Mouse (Mus musculus) brain, embryonic 18.5 days (tissue): ENCODE measurements around the gene Kcne4.
A peak's percentile ranks its signal among the peaks of the same experiment; 100 is the strongest.
"Not testable (repeated sequence)": the region's sequence is repeated elsewhere in the genome, so short reads cannot be mapped to it uniquely, and the experiment has no call there.

Experiments
- DNase-seq: peaks from one replicate; pipeline ENCODE4 v3.0.0-alpha.2; 2012; ENCODE audit warnings: low read depth, low spot score

The Kcne4 gene

DNA sequence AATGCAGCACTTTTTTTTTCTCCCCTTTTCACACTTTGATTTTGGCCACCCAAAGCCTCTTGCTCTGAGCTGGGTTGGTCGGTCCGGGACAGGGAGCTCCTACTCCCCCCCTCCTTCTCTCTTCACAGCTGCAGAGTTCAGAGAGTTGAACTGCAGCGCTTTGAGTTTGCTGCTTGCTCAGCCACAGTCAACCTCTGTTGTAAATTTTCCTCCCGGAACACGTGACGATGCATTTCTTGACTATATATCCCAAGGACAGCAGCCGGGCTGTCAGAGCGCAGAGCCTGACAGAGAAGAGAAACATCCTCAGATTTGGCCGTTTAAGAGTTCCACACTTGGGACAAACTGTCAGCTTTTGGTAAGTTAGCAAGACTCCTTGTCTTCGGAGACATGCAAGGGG, at the start of gene Kcne4:
Gene Kcne4, plus strand, starts transcription at position 120 of the 400 bp plus-strand sequence.
- no peak for DNase-seq

DNA sequence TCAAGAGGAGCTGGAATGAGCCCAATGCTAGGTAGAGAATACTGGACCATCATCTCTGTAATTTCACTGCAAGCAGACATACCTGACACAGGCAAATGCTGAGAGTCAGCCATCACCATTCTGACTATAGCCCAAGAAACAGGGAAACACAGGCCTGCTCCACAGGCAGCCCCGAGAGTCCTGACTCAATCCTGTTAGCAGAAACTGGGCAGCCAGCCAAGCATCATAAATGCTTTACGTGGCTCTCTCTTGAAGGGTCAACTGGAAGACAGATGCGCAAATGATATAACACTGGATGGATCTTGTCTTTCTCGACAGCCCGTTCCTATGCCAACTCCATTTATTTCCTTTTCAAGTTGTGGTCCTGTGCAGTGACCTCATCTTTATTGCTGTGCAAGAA, 34.7 kb upstream of the Kcne4 start:
- DNase-seq, result peak; percentile 10

DNA sequence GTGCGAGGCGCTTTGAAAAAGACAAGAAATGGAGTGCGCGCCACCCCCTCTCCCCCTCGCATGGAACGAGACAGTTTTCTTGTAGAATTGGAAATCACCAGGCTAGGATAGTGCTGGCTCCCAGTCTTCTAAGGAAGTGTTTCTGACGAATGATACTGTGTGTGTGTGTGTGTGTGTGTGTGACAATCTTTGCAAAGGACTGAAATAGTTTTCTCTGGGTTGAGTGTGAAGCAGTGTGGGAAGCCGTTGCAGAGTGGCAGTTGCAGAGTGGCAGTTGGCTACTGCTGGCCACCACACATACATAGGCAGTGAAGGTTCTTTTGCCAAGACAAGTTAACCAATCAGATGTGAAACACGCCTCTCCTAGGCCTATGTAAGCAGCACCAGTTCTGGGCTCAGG, 31.6 kb upstream of the Kcne4 start:
- not testable (repeated sequence) for DNase-seq

DNA sequence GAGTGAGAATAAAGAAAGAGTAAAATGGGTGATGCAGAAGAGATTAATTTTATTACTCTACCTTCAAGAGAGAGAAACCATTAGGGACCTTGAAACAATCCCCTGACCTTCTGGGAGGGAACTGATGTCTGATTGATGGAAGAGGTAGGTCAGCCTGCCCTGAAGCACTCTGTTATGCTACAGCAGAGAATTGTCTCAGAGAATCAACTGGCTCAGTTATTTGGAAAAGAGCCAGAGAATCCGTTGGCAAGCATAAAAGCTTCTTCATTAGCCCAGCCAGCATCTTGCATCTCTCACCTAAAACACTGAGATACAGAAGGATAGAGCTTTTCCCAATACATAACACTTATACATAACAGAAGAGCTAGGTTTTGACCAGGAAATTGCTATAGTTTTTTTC, 26.8 kb upstream of the Kcne4 start:
- DNase-seq, result no peak

DNA sequence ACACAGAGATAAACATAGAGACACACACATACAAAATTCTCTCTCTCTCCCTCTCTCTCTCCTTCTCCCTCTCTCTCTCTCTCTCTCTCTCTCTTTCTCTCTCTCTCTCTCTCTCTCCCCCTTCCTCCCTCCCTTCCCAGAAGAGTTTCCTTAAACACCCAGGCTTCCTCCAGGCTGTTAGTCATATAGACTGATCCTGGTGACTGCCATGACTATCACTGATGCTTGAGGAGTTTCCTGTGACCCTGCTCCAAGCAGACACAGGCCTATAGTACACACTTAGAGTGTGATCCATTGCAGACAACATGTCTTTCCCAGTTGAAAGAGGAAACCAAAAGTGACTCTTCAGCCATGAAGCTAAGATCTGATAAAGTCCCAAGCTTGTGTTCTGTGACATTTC, 9.1 kb upstream of the Kcne4 start:
- DNase-seq, result no peak

DNA sequence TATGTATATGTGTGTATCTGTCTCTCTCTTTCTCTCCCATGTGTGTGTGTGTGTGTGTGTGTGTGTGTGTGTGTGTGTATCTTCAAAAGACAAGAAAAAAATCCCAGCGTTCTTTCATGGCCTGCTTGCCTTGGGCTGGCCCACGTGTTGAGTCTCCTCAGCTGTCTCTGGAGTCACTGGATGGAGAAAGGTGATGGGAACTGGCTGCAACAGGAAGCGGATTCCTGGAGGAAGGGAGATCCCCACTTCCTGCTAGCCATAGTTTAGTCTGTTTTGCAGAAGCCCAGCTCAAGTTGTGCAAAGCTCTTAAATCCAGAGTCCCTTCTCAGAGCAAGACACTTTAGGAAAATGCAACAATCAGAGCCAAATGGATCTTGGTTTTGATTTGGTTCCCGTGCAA, 6.7 kb upstream of the Kcne4 start:
- DNase-seq, result no peak

DNA sequence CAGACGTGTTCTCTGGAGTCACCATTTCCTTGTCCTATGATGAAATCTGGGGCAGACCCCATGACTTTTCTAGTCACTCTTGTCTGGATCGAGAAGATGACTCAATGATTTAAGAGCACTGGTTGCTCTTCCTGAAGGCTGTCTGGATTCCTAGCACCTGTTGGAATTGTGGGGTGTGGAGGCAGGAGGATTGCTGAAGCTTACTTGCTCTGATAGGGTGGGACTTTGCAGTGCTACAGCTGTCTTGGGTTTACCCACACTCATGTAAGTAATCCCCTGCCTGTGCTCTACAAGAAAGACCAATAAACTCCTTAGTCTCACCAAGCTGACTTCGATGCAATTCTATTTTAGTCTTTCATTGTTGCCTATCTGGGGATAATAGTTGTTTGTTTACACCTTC, 5.7 kb upstream of the Kcne4 start:
- DNase-seq, result no peak

DNA sequence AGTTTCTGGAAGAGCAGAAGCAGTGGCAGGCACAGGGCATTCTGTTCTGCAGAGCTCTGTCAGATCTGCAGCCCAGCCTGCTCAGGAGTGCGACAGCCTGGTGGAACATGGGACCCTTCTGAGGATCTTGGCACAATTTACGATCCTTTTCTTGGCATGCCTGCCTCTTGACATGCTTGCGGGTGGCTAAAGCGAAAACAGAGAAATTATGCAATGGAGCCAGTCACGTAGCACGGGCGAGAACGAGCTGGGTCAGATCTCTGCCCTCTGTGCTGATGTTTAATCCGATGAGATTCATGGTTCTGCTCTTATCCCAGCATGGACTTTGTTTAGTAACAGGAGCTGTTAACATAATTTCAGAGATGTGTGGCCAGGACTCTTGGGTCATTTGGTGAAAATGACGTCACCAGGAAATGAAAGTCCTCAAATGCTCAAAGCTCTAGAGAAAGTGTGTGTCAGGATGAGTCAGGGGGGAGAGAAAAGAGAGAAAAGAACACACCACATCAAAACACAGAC, 4.5 kb upstream of the Kcne4 start:
- DNase-seq, result no peak

DNA sequence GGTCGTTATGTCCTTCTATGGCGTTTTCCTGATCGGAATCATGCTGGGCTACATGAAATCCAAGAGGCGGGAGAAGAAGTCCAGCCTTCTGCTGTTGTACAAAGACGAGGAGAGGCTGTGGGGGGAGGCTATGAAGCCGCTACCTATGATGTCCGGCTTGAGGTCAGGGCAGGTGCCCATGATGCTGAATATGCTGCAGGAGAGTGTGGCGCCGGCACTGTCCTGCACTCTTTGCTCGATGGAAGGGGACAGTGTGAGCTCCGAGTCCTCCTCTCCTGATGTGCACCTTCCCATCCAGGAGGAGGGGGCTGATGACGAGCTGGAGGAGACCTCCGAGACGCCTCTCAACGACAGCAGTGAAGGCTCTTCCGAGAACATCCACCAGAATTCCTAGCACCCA, 1.2 kb downstream of the Kcne4 start:
- no peak for DNase-seq

DNA sequence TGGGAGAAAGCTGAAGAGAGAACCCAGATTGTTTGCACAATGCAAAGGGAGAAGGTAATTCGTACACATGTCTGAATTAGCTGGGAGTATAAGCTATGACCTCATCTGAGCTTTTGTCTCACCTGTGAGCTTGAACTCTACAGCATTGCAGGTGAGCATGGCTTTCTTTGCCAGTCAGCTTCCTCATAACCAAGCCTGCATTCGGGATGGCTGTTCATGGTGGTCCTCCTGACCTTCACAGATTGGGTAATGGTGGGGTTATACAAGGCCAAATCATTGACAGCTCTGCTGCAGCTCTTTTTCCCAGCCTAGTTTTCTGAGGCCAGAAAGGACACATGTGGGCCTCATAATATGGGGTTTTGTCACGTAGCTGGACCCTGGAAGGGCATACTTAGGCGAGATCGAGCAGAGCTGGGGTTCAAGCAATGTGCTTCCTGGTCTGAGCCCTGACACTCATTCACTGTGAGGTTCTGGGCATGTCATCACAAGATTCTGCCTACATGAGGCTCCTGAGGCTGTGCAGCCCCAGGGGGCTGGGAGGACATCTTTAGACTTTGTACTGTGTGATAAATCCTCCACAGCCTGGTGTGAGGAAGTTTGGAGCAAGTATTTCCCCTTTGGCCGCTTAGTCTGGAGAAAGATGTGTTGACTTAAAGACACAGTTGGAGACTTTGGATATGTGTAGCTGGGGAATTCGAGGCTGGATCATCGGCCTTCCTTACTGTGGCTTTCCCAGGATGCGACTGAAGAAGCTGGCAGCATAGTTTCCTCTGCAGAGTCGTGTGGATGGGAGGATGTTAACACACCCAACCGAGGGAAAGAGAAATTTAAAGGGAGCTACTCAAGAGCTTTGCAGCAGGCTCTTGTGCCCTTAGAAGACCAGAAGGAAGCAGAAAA, 2.3 kb downstream of the Kcne4 start:
- no peak for DNase-seq

DNA sequence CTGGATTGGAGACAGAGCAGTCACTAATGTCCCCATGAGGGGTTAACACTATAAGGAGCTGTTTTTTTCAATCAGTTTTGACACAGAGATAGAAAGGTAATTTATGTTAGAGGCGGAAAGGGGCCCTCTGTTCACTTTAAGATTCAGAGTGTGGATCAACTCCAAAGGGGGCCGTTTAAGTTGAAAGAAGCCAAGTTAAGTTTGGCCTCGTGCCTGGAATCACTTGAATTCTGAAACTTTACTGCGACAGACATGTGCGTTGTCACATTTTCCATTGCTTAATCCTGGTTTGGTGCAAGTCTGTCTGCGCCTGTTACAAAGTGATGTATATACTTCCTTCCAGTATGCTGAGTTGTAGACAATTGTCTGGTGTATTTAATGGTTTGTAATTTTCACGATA, 3.0 kb downstream of the Kcne4 start:
- peak; percentile 70 for DNase-seq

DNA sequence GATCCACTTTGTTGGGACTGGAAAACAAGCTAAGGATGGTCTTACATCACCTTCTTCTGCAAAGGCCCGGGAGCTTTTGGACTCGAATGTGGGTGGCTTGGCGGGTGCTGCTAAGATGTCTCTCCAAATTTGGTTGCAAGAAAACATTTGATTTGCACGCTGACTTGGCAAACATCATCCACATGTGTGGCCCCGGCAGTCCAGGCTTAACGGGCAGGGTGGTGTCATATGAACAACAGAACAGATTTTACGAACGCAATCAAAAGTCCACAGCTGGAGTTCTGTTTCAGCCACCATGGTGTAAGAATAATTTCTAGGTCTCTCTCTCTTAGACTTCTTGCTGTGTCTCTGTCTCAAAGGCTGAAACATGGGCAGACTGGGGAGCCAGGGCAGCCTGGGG, 3.6 kb downstream of the Kcne4 start:
- no peak for DNase-seq

DNA sequence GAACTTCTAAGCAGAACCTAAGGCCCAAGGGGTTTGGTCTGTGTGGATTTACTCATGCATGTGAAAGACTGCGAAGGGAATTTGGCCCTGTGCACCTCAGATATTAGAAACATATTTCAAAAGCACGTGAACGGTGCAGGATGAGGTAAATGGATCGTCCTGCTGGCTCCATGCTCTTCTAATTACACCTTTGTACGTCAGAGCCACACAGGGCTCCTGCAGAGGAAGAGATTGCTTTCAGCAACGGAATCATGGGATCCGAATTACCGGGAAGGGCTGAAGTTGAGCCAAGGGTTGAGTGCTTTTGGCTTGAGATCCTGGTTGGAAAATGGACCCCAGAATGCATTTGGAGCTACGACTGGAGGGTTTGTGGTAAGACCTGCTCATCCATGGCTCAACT, 4.6 kb downstream of the Kcne4 start:
- no peak for DNase-seq

DNA sequence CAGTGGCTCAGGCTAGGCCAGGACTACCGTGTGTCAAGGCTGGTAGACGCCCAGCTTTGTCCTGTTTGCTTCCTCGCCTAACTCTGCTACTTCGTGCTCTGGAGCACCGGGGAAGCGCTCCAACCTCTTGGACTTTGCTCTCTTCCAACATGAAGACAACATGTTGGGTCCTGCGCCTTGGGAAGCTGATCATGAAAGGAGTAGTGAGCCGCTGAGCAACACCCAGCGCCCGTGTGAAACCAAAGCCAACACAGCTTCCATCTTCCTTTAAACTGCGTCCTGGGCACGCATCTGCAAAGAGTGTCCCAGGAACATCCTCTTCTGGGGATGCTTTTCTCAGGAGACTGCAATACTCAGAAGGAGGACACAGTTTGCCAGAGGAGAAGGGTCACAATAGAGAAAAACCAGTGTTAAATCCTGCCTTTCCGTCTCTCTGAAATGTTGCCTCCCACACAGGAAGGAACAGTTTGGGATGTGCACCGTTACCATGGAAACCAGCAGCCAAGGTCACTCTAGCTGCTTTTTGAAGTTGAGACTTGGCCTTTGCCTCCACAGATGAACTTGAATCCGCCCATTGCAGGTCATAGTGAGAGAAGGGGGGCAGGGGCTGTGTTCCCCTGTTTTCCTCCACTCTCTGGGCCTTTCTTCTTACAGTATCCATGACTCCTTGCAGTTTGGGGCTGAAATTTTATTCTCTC, 5.3 kb downstream of the Kcne4 start:
- DNase-seq, result no peak

DNA sequence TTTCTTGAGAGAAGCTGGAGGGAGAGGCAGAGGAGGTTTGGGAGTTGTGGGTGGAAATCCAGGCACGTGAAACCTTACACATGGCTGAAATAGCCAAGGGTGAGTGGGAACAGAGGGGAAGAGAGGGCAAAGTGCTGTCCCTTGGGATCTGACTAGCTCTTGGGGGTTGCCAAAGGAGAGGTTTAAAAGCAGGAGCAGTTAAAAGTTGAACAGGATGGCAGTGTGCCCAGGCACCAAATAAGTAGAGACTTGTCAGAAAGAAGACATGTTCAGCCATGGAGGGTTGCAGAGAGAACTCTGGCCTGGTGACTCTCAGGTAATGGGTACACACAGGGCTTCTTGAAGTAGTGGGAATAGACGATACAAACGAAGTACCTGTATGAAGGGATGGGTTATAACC, 8.7 kb downstream of the Kcne4 start:
- no peak for DNase-seq

DNA sequence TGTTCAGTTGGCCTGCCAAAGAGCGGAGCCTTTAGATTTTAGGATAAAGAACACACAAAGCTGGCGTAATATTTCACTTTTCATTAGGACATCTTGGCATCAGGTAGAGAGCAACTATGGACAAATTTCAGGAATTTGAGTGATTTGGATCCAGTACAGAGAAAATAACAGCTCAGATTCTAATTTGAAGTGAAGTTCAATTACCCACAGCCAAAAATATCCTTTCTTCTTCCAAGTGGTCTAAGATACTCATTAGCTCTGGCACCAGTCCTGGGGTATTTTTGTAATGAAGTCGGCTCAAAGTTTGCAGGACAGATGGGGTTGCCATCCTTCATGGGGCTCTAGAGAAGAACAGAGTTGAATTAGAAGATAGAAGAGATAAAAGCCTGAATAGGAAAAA, 21.9 kb downstream of the Kcne4 start:
- peak; percentile 42 for DNase-seq

DNA sequence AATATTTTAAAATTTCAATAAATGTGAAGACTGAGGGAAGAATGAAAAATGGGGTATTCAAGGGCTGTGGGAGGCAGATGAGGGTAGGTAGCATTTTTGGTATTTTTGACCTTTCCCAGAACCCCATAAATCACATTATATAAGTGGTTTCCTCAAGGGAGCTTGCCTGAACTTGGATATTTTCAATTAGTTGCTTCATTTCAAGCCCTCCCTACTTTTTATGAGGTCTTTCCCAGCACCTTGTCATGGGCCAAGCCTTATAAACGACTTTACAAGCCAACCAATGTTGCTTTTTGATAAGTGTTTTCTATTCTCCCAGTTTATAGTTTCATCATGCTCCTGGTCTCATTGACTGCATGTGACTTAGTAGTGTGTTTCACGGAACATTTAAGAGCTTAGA, 24.2 kb downstream of the Kcne4 start:
- no peak for DNase-seq

DNA sequence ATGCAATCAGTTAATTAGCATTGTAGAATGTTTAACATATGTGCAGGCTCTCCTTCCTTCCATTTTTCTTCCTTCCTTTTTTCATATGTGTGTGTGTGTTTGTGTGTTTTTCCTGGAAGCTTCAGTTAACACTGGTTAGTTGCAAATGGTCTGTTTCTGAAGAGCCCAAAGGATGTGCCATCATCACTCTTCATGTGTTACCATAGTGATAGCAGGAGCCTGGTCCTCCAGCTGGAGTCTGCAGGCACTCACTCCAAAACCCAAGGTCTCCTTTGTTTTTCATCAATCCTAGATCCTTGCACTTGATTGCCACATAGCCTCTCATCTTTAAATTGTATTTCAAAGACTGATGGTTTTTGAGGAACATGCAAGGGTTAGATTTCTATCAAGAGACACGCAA, 29.1 kb downstream of the Kcne4 start:
- no peak for DNase-seq

DNA sequence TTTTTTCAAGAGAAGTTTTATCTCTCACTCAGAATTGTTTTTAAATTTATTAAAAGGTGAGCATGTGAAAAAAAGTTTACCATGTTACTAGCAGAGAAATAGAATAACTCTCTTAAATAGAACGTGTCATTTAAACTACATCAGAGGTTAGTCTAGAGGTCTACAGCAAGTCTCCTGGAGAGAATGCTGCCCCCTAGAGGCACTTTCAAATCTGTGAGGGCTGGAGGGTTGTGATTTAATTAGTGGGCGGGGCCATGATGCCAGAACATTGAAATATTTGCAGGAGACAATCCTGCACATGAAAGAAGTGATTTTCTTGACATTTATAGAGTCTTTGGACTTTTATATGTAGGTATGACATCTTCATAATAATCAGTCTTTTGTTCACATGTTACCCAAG, 29.9 kb downstream of the Kcne4 start:
- DNase-seq, result no peak

DNA sequence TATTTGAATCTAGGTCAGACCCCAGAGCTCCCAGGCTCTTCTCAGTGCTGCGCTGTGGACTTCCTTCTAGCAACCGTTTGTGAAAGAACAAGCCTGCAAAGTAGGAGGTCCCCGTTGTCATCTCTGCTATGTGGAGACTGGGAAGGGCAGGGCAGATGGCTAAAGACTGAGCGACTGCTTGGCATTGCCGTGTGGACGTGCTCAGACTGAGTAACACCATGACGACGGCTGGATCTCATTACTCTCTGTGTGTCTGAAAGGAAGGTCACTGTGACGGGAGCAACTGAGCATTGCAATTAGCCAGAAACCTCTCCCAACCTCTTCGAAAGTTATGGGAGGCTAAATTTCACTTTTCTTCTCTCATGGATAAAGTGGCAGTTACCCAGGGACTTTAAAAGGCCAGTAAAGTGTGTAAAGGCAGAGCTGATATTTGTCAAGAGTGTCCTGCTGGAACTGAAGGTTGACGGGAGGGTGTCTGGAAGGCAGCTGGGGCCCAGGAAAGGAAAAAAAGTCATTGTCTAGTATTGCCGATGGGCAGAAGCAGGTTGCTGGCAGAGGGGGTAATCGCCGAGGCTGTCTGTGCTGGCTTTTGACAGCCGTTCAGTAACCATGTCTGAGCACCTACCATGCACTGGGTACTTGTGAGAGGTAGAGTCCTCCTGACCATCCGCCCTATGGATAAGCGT, 36.0 kb downstream of the Kcne4 start:
- DNase-seq, result no peak

DNA sequence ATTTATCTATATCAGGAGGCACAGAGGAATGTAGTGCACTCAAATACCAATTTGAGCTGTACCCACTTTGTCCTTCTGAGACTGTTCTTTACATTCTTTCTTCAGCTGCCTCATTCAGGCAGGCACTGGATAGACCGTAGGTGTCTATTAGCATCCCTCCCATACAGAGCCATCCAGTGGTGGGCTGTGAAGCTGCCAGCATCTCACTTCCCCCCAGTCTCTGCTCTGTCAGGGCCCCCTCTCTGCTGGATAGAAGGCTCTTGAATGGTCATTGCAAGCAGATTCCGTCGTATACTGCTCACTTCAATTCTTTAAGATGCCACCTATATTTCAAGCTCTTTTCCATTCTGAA, 36.5 kb downstream of the Kcne4 start:
- DNase-seq, result no peak

DNA sequence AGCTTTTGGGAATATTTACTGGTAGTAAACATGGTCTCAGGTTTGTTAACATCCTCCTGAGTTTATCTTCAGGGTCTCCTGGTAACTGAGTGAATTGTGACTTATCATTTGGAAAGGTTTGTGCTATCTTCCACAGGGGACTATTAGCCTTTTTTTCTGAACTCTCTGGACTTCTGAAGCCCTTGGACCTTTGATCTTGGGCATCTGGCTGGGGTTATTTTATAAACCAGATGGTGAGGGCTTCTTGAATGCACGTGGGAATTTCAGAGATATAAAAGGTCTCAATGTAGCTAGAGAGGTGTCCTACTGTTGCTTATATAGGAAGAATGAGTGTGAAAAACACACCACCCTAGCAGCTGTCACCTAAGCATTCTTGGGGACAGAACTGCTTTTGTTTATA, 37.7 kb downstream of the Kcne4 start:
- DNase-seq, result no peak

DNA sequence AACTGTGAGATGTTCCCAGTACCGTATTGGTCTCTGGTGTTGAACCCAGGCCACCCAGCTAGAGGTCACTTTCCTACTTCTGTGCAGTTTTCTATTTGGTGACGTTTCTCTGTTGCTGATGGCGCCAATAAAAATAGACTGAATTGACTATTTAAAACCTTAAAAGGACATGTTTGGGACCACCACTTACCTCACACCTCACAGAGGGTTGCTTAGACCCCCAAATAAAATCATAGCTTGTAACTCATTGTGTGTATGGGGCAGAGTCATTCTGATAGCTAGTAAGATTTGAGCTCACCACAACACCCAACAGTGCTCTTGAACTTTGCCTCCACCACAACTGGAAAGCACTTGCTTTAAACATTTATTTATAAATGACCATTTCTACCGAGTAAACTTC, 43.0 kb downstream of the Kcne4 start:
- no peak for DNase-seq
